Mouse (Mus musculus) kidney, adult 9 months (tissue): ENCODE measurements around the gene Kcnh3.
"Not testable (repeated sequence)": the region's sequence is repeated elsewhere in the genome, so short reads cannot be mapped to it uniquely, and the experiment has no call there.

ENCODE experiments used
- DNase-seq: peaks from one replicate; pipeline ENCODE4 v3.0.0; 2022

Kcnh3 gene

DNA sequence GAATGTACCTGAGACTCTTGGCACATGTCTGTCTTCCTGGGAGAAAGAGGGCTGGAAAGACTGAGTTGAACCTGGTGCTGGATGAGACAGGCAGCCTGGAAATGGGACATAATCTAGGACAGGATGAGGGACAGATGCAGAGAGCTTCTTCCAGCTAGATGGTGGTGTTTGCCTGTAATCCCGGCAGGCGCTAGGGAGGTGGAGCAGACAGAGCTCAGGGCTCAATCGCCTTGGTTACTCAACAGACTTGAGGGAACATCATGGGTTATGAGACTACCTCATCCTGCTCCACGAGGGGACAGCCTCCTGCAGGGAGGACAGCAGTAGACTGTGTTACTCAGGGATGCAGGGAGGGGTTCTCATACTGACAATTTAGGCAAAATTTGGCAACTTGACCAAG, 16.6 kb downstream of the Kcnh3 start:
- DNase-seq: no peak

DNA sequence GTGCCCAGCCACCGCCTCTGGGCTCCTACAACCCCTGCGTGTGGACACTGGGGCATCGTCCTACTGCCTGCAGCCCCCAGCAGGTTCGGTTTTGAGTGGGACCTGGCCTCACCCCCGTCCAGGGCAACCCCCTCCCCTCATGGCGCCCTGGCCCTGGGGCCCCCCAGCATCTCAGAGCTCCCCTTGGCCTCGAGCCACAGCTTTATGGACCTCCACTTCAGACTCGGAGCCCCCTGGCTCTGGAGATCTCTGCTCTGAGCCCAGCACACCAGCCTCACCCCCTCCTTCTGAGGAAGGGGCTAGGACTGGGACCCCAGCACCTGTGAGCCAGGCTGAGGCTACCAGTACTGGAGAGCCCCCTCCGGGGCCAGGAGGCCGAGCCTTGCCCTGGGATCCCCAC, 17.4 kb downstream of the Kcnh3 start:
- DNase-seq: no peak

DNA sequence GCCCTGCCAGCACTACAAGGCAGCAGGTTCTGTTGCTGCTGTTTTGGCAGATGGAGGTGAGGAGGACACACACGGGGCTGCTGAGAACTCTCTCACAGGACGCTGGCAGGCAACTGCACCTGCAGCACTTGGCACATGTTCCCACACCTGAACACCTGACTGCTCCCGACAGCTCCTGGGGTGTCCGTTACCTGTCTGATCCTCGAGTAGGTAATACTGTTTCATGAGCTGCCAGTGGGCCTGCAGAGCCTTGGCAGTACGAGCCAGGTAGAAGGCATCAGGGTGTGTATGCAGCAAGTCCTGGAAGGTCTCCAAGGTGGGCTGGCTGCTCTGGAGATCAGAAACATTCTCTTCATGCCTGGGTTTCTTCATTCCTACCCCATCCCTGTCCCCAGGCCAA, 22.1 kb downstream of the Kcnh3 start:
- not testable (repeated sequence) for DNase-seq

DNA sequence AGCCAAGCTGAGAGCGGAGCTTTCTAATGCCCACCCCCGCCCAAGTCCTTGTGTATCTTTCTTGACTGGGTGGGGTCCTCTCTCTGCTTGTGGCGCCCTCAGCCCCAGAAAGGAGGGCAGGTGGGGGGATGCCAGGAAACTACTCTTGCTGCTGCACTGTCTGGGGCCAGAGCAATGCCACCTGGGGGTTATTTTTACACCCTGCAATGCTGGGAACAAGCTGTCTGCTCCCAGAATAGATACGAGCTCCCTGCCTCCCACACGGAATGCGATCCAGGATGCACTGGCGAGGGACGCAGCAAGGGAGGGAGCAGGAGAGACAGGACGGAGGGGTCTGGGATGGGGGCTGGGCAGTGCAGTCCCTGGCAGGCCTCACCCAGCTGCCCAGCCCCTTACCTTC, 24.3 kb downstream of the Kcnh3 start:
- DNase-seq: no peak

DNA sequence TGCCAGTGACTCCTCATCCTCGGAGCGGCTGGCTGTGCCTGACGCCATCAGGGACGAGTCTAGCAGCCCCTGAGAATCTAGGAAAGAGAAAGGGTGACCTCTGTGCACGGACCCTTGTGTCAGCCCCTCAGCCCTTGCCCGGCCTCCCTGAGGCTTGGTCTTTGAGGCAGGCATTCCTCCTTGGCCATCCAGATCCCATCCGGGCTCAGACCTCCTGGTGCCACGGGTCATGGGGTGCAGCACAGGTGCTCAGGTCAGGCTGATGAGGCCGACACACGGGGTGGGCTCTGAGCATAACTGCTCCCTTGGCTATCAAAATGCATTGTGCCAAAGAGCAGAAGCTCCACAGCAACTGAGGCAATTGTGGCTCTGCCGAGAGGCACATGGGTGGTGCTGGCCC, 25.3 kb downstream of the Kcnh3 start:
- no peak for DNase-seq

DNA sequence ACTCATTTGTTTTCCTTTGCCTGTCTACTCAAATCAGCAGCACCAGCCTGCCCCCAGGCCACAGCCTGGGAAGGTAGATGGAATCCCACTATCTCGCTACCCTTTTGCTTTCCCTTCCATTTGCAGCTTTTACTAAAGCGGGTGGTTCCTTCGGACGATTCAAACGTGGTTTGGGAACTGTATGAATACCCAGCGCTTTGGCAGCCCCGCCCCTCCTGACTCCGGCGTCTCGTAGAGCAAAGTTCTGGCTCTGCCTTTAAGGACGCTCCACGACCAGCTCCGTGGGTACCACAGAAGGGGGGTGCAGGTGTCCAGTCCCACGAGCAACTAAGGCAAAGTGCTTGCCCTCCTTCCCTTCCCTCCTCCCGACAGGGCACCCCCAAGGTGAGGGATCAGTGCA, 26.4 kb downstream of the Kcnh3 start:
- DNase-seq: peak; percentile 42

DNA sequence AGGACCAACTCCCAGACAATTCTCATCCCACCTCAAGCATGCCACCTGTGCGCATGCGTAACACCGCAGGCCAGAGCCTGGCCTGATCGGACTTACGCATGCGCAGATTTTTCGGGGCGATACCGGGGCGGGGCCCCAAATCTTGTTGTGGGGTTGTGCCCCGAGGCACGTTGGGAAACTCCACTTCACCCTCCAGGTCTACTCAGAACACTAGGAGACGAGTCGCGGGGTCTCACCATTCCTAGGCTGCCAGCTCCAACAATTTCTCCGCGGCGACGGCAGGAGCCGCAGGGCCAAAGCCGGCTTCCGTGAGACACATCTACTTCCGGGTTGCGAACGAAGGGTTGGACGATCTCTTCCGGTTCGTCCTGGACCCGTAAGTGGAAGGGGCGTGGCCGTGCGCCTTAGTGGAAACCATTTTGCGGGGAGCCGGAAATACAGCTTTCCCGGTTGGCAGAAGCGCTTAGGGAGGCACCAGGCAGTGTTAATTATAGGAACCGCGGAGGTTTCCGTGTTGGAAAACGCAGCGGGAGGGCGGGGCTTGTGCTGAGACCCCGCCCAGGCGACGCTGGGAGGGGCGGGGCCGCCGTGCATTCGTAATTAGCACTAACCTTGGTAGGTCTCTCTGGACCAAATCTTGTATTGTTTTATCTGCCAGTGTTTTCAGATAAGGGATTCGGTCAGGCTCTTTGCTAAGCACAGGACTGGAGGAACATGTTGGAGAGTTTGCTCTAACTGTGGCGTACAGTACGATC, 27.1 kb downstream of the Kcnh3 start, which contains the start of gene Mcrs1:
Gene Mcrs1 (minus strand): TSS at position 336 of the 755 bp plus-strand sequence.
- peak; percentile 99 for DNase-seq

DNA sequence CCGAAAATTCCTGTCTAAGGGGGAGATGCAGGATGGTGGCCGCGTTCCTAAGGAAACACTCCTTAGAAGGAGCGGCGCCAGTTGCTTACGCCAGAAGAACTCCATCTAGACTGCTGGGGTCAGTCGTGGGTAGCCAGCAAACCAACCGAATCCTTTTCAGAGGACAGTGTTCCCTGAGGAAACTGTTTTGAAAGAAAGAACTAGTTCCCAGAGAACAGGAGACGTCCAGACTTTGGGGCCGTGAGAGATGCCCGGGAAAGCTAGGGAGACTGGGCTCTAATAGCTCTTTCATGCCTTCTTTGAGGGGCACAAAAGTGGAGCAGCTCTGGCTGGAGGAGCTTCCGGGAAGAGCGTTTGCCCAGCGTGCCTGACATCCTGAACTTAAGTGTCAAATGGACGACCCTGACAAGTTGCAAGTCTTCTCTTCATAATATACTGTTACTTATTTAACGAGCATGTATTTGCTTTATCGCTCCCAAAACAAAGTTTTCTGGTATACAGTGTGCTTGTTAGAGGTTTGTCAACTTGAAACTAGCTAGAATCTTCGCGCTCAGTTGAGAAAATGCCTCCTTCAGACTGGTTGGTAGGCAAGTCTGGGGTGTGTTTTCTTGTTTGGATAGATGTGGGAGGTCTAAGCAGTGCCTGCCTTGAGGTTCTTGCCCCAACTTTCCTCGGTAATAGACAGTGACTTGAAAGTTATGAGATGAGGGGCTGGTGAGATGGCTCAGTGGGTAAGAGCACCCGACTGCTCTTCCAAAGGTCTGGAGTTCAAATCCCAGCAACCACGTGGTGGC, 27.9 kb downstream of the Kcnh3 start:
- DNase-seq: no peak

DNA sequence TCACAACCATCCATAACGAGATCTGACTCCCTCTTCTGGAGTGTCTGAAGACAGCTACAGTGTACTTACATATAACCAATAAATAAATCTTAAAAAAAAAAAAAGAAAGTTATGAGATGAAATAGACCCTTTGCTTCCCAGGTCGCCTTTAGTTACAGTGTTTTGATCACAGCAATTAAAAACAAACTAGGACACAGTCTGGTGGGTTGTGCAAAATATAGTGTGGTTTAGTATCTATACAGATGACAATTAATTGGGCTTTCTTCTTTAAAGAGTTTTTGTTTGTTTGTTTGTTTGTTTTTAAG, 28.5 kb downstream of the Kcnh3 start:
- not testable (repeated sequence) for DNase-seq

DNA sequence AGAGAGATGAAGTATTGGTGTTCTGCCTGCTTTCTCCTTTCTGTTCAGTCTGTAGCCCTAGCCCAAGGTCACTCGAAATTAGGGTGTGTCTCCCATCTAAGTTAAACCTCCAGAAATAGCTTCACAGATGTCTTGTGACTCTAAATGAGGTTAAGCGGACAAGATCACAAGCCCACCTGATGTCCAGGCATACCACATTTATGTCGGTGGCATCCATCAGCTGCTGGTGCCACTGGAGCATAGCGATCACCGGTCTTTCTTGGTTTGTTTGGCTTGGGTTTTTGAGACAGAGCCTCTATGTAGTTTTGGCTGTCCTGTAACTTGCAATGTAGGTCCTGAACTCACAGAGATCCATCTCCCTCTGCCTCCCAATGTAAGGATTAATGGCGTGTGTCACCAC, 29.1 kb downstream of the Kcnh3 start:
- DNase-seq: no peak

DNA sequence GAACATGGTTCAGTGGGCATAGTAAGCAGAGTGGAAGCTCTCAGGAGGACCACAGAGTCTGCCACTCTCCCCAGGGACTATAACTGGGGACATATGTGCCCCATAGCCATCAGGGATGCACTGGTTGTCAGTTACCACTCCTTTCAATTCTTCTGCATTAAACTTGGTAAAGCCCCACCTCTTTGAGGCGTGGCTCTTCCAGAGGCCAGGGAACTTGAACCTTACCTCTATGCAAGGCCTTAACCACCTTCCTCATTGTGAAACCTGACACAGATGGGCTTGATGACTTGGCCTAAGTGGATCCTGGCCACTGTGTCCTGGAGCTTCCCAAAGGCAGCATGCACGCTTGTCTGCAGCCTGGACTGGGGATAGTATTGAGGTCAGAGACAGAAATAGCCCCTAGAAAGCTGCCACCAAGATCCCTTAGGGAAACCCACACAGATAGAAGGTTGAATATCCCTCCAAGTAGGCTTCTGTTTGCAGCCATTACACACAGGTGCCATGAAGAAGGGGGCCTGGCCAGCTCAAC, 29.9 kb downstream of the Kcnh3 start:
- no peak for DNase-seq

DNA sequence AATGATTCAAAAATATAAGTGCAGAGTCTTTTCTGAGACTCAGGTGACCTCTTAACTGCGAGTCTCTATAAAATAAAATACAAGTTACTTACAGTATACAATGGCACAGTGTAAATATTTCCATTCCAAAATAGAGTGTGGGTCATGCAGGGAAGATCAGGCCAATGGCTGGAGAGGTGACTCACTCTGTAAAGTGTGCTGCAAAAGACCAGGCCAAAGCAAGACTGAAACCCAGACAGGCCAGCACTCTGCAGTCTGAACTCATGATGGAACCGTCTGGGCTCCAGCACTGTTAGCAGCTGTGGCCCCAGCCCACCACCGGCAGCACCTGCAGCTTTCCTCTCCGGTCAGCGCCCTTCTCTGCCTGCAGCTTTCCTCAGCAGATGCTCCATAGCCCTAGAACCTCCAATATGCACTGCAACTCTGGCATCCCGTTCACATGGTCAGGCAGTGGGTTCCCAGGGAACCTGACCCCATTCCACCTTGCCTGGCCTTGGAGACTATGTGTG, 30.6 kb downstream of the Kcnh3 start:
- no peak for DNase-seq

DNA sequence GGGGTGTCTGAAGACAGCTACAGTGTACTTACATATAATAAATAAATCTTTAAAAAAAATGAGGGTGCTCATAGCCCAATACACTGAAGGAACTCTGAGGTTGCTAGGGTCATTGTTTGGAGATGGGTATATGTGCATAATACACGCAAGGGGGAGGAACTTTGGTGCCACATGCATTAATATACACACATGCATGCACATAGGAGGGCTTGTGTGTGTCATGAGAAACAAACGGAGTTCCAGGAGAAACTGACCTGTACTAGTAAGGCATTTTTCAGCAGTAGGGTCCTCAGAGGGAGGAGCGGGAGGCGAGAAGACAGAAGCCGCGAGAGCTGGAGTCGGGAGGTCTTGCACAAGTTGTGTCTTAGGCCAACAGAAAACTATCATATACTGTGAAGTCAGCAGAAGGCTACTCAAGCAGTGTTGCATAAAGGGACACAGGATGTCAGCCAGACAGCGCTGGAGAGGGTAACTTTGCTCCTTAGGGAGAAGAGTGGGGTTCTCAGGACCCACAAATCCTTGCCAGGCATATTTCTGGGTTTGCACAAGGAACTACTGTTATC, 34.6 kb downstream of the Kcnh3 start:
- no peak for DNase-seq

DNA sequence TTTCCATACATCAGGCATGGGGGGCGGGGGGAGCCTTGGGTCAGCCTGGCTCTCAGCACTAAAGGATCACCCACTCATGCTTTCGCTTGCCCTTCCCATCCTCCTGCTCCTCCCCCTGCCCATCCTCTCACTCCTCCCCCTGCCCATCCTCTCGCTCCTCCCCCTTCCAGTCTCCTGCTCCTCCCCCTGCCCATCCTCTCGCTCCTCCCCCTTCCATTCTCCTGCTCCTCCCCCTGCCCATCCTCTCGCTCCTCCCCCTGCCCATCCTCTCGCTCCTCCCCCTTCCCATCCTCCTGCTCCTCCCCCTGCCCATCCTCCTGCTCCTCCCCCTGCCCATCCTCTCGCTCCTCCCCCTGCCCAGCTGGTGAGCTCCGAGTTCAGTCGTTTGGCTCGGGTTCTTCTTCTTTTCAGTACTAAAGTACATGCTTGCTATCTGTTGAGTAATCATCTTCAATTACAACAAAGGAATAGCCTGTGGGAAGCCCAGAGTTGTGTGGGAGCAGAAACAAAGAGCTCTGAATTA, 35.1 kb downstream of the Kcnh3 start:
- peak; percentile 84 for DNase-seq

DNA sequence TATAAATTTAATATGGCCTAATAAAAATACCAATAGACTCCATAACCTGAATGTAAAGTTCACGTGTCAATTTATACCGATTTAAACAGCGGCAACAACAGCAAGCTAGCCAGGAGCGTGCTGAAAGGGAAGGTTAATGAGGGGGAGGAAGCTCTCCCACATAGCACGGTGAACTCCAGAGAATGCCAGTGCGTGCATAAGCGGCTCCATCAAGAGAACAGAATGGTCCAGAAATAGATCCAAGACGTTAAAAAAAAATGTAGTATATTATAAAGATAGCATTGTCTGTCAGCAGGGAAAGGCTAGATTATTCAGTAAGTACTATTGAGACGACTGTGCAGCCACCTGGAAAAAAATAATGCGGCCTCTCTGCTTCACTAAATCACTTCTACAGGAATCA, 38.0 kb downstream of the Kcnh3 start:
- DNase-seq: no peak

DNA sequence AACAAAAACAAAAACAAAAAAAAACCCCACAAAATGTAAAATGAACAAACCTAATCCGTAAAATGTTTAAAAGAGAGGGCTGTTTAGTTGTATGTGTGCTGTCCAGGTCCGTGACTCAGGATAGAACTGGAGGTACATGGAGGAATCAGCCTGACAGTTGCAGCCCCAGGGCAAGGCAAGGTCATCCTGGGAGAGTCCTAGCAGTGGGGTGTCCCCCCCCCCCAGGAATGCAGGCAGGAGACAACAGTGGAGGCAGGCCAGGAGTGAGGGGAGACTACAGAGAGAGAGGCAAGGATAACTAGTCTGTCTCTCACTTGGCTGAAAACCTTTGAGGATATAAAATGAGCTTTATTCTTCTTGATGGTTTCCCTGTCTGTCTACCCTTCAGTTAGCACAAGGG, 39.7 kb downstream of the Kcnh3 start:
- DNase-seq: no peak

DNA sequence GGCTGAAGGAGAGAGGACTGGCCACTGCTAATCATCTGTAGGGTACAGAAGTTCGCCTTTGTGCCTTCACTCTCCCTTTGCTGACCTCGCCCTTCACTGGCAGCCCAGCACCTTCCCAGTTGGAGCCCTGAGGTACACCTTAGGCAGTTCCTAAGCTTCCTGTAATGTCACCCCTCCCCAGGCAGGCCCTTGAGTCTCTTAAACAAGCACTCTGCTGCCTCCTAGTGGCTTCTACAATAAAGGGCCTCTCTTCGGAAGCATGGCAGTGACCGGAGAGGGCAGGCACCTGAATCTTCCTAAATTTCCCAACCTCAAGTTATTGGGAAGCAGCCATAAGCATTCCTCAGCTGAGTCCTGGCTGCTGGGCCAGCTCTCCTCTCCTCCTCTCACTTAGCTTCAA, 41.0 kb downstream of the Kcnh3 start:
- DNase-seq: peak; percentile 86

DNA sequence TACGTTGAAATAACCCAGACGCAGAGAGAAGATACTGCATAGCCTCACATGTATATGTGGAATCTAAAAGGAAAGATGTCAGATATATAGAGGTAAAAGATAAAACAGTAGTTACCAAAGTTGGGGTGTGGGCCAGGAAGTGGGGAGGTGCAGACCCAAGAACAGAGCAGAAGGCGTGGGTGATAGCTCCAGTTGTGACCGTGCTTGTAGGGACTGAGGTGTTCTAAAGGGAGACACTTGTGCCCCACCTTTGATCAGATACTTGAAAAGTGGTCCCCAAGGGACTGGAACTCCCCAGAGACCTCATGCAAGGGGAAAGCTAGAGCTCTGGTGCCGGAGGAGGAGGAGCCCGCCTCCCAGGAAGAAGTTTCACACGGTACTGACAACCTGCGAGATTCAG, 51.4 kb downstream of the Kcnh3 start:
- DNase-seq: no peak

DNA sequence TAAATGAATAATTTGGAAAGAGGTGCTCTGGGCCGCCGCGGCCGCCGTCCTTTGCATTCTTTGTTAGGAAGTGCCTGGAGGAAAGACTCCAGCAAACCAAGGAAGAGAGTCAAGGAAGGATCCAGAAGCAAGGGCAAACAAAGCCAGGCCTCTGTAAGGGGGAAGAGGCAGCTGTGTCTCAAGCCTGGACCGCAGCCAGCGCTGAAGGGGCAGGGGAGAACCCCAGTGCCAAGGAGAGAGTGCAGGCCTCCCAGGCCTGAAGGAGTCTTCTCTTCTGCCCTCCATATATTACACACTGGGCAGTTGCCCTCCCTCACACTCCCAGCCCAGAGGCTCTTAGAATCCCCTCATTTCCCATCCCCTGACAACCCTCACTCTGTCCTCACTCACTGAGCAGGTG, 53.6 kb downstream of the Kcnh3 start:
- no peak for DNase-seq

DNA sequence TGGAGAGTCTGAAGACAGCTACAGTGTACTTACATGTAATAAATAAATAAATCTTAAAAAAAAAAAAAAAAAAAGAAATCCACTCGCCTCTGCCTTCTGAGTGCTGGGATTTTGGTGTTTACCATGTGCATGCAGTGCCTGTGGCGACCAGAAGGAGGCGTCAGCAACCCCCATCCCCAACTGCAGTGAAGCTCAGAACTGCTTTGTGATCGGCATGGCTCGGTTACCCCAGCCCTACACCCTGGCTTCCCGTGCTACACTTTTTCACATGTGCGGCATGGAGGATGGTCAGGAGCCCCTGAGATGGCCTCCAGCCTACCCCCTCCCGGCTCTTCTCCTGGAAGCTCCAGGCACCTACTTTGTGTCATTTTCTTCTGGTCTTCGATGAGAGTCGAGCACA, 58.8 kb downstream of the Kcnh3 start:
- DNase-seq: no peak

DNA sequence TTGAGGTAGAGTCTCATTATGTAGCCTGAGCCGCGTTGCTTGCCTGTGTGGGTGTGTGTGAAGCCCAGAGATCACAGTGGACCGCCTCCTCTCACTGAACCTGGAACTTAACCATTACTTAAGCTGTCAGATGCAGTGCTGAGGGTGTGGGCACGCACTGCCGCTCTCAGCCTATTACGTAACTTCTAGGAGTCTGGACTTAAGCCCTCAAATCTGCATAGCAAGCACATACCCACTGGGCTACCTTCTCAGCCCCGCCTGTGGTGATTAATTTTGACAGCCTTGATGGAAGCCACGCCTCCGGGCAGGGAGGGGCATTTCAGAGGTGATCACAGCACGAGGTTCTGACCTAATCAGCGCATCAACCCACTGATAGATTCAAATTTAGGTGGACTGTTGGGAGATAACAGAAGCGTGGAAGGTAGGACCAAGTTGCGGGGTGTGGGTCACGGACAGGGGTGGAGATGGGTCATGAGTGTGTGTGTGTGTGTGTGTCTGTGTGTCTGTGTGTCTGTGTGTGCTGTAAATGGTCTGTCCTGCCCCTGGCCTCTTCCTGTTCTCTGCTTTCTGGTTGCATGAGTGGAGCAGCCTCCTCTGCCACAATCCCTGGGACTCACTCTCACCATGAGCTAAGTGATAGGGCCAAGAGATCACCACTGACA, 60.0 kb downstream of the Kcnh3 start:
- DNase-seq: peak; percentile 94

DNA sequence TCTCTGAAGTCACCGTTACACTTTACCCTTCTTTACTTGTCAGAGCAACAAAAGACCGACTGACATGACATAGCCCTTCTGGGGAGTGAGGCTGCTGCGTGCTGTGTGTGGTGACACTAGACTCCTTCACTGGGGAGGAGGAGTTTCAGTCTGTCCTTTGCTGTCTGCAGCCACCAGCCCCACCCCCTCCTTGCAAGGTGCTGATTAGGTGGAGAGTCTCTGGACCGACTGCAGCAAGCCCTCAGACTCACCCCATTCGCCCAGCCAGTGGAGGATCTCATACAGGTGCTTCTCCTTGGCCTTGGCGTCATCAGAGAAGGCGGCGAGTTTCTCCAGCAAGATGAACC, 60.5 kb downstream of the Kcnh3 start:
- no peak for DNase-seq

DNA sequence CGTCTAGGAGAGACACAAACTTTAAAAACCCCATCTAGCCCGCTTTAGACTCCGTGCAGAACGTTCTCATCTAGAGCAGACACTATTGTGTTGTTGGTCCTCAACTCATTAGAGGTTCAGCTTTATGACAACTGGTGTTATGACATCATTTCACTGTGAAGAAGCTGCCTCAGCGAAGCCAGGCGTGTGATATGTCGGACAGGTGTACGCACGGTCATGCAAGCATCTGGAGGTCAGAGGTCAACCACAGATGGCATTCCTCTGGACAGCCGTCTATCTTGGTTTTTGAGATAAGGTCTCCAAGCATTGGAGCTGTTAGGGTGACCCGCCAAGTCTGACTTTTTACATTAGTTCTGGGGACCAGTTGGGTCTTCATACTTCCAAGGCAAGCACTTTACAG, 65.9 kb downstream of the Kcnh3 start:
- DNase-seq: no peak
